Mouse (Mus musculus) heart, adult 2 months (tissue): ENCODE results near the gene Mettl16.

Source experiments
- CTCF ChIP-seq: fragments of 200-600 bp; IDR thresholded peaks from 2 replicates; pipeline ENCODE4 v1.8.1; 2022; ENCODE audit warnings: antibody characterized with exemption, mild to moderate bottlenecking, moderate library complexity
- POLR2A ChIP-seq: fragments of 200-500 bp; IDR thresholded peaks from 2 replicates; pipeline ENCODE4 v1.6.1; 2011; ENCODE audit warnings: mild to moderate bottlenecking, low read depth, low read length, control low read depth; ENCODE audit not compliant: insufficient read depth

DNA sequence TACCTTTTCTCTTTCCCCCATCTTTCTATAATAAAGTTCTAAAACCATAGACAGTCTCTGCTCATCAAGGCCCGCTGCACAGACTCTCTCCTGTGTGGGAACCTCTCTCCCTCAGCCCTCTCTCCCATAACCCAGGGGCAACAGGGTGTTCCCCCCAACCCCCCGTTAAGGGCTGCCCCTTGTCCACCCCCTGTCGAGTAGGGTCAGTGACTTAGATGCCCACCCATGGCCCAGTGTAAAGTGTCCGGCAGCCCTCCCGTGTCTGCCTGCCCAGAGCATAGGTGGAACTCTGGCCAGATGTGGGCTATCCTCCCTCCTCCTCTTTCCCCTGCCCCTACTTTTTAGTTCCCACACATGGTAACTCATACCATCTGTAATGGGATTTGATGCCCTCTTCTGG is 40.9 kb downstream of the Mettl16 start:
- TF ChIP-seq POLR2A (no peak), CTCF (no peak)
